Mouse (Mus musculus) limb, embryonic 11.5 days (tissue): ENCODE results near the gene Tmem132d. TPM values are rescaled to one million over a fixed set of nuclear protein-coding genes. Genes with fewer than 3 reads are reported as not detected.
"Not testable (repeated sequence)": the region's sequence is repeated elsewhere in the genome, so short reads cannot be mapped to it uniquely, and the experiment has no call there.

Experiments used
- ATAC-seq: fragments of 200-750 bp; cut with Nextera tagmentation; 2 replicates; pipeline ENCODE4 v1.8.0; 2017; ENCODE audit warnings: low read depth; ENCODE audit not compliant: insufficient number of reproducible peaks, low FRiP score, low TSS enrichment
- DNase-seq: peaks from one replicate; pipeline ENCODE4 v3.0.0-alpha.2; 2015; ENCODE audit warnings: low spot score
- H3K27ac ChIP-seq: fragments of 300-500 bp; sonication (generic); replicated peaks from 2 replicates; pipeline ENCODE4 v1.5.1; 2014; ENCODE audit warnings: low read depth, mild to moderate bottlenecking, low read length
- H3K27me3 ChIP-seq: fragments of 300-500 bp; sonication (generic); 2 replicates; pipeline ENCODE4 v1.6.1; 2014; ENCODE audit warnings: mild to moderate bottlenecking, low read length, mixed read lengths; ENCODE audit not compliant: control insufficient read depth, insufficient read depth
- H3K36me3 ChIP-seq: fragments of 300-500 bp; sonication (generic); 2 replicates; pipeline ENCODE4 v1.6.1; 2014; ENCODE audit warnings: mild to moderate bottlenecking, low read length, moderate library complexity, mixed read lengths; ENCODE audit not compliant: control insufficient read depth, insufficient read depth
- H3K4me1 ChIP-seq: fragments of 300-500 bp; sonication (generic); 2 replicates; pipeline ENCODE4 v1.6.1; 2014; ENCODE audit warnings: low read length, mixed read lengths; ENCODE audit not compliant: control insufficient read depth, insufficient read depth
- H3K4me2 ChIP-seq: fragments of 300-500 bp; sonication (generic); 2 replicates; pipeline ENCODE4 v1.6.1; 2014; ENCODE audit warnings: low read depth, mild to moderate bottlenecking, moderate library complexity; ENCODE audit not compliant: severe bottlenecking
- H3K4me3 ChIP-seq: fragments of 300-500 bp; sonication (generic); 2 replicates; pipeline ENCODE4 v1.5.1; 2014; ENCODE audit warnings: low read depth, low read length
- H3K9ac ChIP-seq: fragments of 300-500 bp; sonication (generic); 2 replicates; pipeline ENCODE4 v1.6.1; 2014; ENCODE audit warnings: mild to moderate bottlenecking, low read length
- H3K9me3 ChIP-seq: fragments of 300-500 bp; sonication (generic); 2 replicates; pipeline ENCODE4 v1.6.1; 2016; ENCODE audit warnings: low read length; ENCODE audit not compliant: control insufficient read depth
- WGBS: fragments of 180-500 bp; shearing (Covaris S2); extraction: QIAGEN DNeasy Blood & Tissue Kit; methylation state at CpG from one replicate; pipeline ENCODE4 v1.1.7; 2014; 5-methylcytosine and 5-hydroxymethylcytosine counted together
- polyA plus RNA-seq: library from polyadenylated mRNA; unstranded; fragments of >200 nt; fragmentation: Nextera tagmentation; extraction: Ambion mirVana; gene quantifications from 2 replicates; pipeline ENCODE4 v1.2.1, GENCODE M21; 2014

Gene Tmem132d
- polyA plus RNA-seq, 1 experiment from 2014 or later, result 0.60 TPM

DNA sequence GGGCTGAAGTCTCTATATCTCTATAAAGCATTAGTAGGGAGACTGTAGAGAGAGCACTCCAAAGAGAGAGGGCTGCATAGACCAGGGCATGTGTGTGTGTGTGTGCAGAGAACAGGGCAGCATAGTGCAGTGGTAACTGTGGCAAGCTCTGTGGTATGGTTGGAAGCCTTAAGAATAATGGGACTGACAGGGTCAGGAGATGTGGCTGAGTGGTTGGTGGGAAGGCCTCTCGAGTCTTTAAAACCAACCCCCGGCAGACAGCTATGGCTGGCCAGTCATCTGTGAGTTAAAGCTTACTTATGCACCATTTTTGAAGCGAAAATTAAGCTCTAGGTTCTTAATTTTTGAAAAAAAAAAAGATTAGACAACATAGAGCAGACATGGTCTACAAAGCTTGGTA lies 439.4 kb downstream of the Tmem132d start:
- Histone ChIP-seq H3K27ac (no peak overlapping the region), H3K9me3 (no peaks in the 10 kb centered on the region), H3K9ac (no peak overlapping the region), H3K27me3 (no peaks in the 10 kb centered on the region), H3K4me3 (no peak overlapping the region), H3K4me1 (no peaks in the 10 kb centered on the region), H3K36me3 (no peaks in the 10 kb centered on the region), H3K4me2 (no peak overlapping the region)
- no peak for ATAC-seq
- DNase-seq, result no peak
- 81% methylated on average over 3 of the region's 3 CpGs for WGBS

DNA sequence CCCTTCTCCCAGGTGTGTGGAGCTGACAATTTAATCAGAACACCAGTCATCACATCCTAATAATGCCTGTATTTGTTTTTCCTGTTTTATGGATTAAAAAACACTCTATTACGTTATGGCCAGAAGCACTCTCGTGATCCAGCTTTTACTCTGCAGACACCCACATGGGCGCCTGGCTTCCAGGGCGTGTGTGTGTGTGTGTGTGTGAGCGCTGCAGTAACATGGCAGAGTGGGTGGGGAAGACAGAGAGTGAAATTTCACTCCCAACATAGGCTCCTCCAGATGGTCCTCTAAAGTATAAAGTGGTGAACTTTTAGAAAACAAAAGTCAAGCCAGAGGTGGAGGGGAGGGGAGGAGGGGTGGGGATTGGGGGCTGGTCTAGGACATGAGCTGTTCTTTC lies 442.1 kb downstream of the Tmem132d start:
- WGBS, result 86% methylated on average over 5 of the region's 5 CpGs
- ATAC-seq (no peak), DNase-seq (no peak)
- H3K9me3 ChIP-seq, result no peaks in the 10 kb centered on the region
- no peak overlapping the region for H3K4me3 ChIP-seq
- no peaks in the 10 kb centered on the region for H3K4me1 ChIP-seq
- H3K27ac ChIP-seq, result no peak overlapping the region
- H3K4me2 ChIP-seq, result no peak overlapping the region
- no peak overlapping the region for H3K9ac ChIP-seq
- no peaks in the 10 kb centered on the region for H3K27me3 ChIP-seq
- no peaks in the 10 kb centered on the region for H3K36me3 ChIP-seq

DNA sequence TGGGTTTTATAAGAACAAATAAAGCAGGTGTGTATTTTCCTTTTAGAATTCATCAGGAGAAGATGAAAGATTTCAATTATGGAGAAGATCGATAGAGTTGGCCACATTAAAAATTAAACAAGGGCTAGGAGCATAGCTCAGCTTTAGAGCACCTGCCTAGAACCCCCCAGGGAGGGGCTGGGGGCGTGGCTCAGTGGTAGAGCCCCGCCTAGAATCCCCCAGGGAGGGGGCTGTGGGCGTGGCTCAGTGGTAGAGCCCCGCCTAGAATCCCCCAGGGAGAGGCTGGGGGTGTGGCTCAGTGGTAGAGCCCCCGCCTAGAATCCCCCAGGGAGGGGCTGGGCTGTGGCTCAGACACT lies 452.9 kb downstream of the Tmem132d start:
- 58% methylated on average over 6 of the region's 6 CpGs for WGBS
- not testable (repeated sequence) for H3K4me2 ChIP-seq, H3K27ac ChIP-seq

DNA sequence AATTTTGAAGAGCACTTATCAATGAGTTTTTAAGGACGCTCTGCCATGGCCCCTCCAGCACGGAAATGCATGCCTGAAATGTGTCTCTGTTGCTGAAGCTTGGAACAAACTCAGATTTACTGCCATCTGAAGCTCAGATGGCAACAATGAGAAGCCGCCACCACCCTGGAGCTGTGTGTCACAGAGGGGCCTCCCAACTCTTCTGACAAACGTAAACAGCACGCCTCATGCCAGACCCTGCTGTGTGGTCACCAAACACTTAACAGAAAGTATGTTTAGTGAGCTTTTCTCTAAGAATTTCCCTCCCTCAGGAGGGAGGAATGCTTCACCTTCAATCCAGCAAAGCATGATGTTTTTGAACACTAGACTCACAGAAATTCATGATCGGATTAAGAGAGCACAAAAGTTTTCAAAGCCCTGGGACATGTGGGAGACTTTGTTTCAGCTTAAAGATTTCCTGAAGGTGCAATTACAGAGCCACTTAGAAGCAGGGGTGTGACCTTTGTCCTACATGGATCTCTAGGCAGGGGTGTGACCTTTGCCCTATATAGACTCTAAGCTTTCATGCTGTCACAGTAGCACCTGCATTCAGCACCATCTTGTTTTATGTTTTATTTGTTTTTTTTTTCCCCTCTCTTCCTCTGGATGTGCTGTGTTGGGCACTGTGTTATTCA lies 453.4 kb downstream of the Tmem132d start:
- Histone ChIP-seq H3K36me3 (no peaks in the 10 kb centered on the region), H3K9me3 (no peaks in the 10 kb centered on the region), H3K4me2 (no peak overlapping the region), H3K4me3 (no peak overlapping the region), H3K9ac (no peak overlapping the region), H3K4me1 (no peaks in the 10 kb centered on the region), H3K27ac (no peak overlapping the region), H3K27me3 (no peaks in the 10 kb centered on the region)
- WGBS, result 41% methylated on average over 6 of the region's 6 CpGs
- no peak for DNase-seq
- ATAC-seq, result no peak

More for the DNA sequence above, 452.9 kb downstream of the Tmem132d start:
- H3K4me3 ChIP-seq, H3K4me1 ChIP-seq, DNase-seq, ATAC-seq, H3K36me3 ChIP-seq, H3K9ac ChIP-seq, H3K27me3 ChIP-seq, H3K9me3 ChIP-seq: not testable (repeated sequence)

DNA sequence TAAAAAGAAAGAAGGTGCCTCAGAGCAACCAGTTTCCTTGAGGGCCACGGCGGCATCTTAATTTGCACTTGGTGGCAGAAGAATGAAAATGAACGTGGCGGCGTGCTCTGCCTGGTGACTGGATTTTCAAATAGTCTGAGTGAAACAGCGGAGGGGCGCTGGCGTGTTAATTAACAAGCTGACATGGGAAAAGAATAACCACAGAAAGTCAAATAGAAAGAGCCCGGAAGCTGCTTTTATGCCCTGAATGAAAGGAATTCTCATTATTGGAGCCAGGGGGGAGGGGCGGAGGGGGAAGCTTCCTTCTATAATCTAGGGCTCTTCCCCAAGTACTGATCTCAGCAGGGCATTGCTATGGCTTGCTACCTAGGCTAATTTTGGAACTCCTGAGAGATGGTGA lies 456.2 kb downstream of the Tmem132d start:
- no peak overlapping the region for H3K27ac ChIP-seq
- H3K9me3 ChIP-seq, result no peaks in the 10 kb centered on the region
- H3K27me3 ChIP-seq, result no peaks in the 10 kb centered on the region
- no peak overlapping the region for H3K4me3 ChIP-seq
- no peaks in the 10 kb centered on the region for H3K4me1 ChIP-seq
- ATAC-seq, result no peak
- H3K9ac ChIP-seq, result no peak overlapping the region
- no peak overlapping the region for H3K4me2 ChIP-seq
- 63% methylated on average over 10 of the region's 10 CpGs for WGBS
- no peaks in the 10 kb centered on the region for H3K36me3 ChIP-seq
- DNase-seq, result no peak

DNA sequence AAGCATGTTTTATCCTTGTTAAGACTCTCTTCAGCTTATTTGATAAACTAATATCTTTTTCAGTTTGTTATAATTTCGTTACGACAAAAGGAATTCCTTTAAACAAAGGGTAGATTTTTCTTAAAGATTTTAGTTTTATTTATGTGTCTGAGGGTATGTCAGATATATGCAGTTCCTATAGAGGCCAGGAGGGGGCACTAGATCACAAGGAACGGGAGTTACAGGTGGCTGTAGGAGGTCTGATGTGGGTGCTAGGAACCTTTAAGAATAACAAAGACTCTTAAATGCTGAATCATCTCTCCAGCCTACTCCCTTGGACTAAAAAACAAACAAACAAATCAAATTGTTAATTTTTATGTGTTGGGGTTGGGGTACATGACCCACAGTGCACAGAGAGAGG lies 467.2 kb downstream of the Tmem132d start:
- 88% methylated on average over 3 of the region's 3 CpGs for WGBS
- Histone ChIP-seq H3K27ac (no peak overlapping the region), H3K4me1 (no peaks in the 10 kb centered on the region), H3K36me3 (no peaks in the 10 kb centered on the region), H3K27me3 (no peaks in the 10 kb centered on the region), H3K4me3 (no peak overlapping the region), H3K4me2 (no peak overlapping the region), H3K9me3 (no peaks in the 10 kb centered on the region), H3K9ac (no peak overlapping the region)
- no peak for ATAC-seq
- no peak for DNase-seq

DNA sequence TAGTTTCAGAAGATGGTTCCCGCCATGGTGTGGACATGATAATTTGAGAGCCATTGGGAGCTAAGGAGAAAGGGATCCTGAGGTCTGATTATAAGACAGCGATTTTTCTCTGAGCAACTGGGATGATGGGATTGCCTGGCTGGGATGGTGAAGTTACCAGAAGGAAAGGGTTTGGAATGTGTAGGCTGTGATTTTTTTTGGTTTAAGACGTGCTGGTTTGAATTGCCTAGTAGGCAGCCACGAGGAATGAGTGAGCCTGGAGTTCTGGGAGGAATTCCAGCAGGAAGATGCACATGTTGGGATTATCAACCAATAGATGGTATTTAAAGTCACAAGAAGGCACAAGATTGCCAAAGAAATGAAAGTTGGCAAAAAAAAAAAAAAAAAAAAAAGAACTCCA lies 470.2 kb downstream of the Tmem132d start:
- Histone ChIP-seq H3K27me3 (no peaks in the 10 kb centered on the region), H3K36me3 (no peaks in the 10 kb centered on the region), H3K27ac (no peak overlapping the region), H3K4me1 (no peaks in the 10 kb centered on the region), H3K9me3 (no peaks in the 10 kb centered on the region), H3K4me2 (no peak overlapping the region), H3K4me3 (no peak overlapping the region), H3K9ac (no peak overlapping the region)
- 85% methylated on average over 4 of the region's 4 CpGs for whole genome bisulfite sequencing
- ATAC-seq (no peak), DNase-seq (no peak)

DNA sequence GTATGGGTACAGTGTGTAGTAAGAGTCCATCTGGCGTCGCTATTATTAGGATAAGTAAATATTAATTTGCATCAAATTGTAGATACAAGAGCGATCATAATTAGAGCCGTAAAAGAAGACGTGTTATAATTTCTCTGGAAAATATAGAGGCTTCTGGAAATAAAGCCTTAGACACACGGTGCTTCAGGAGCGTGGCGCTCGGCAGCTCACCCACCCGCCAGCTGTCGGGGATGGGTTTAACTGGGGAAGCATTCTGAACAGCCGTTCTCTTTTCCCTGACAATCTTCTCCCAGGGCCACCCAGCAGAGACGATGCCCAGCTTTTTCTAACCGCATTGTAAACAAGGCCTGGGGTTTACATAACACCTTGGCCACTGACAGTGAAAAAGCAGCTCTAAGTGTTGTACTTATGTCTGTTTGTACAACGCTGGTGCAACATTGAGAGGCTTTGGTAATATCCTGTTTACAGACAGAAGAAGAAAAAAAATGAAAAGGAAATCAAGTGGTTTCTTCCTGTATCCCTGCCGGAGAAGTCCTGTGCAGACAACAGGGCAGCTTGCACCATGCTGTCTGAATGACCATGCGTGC lies 476.3 kb downstream of the Tmem132d start:
- H3K4me1 ChIP-seq, result no peaks in the 10 kb centered on the region
- DNase-seq (no peak), ATAC-seq (no peak)
- H3K27me3 ChIP-seq, result no peaks in the 10 kb centered on the region
- 82% methylated on average over 17 of the region's 17 CpGs for WGBS
- H3K36me3 ChIP-seq, result no peaks in the 10 kb centered on the region
- H3K9ac ChIP-seq, result no peak overlapping the region
- no peak overlapping the region for H3K27ac ChIP-seq
- no peak overlapping the region for H3K4me2 ChIP-seq
- no peaks in the 10 kb centered on the region for H3K9me3 ChIP-seq
- no peak overlapping the region for H3K4me3 ChIP-seq
